Mouse (Mus musculus) urinary bladder, postnatal 4 days (tissue): ENCODE data around the gene Slc35f1.

Experiments
- DNase-seq, 2 experiments: peaks; one replicate each; pipeline ENCODE4 v3.0.0; 2021 to 2022; ENCODE audit warnings: low spot score in 2 of 2

The Slc35f1 gene

GRCm38 (mm10) chr10:52932159-52932558, 241.8 kb downstream of the Slc35f1 start:
- no peak for DNase-seq

DNA sequence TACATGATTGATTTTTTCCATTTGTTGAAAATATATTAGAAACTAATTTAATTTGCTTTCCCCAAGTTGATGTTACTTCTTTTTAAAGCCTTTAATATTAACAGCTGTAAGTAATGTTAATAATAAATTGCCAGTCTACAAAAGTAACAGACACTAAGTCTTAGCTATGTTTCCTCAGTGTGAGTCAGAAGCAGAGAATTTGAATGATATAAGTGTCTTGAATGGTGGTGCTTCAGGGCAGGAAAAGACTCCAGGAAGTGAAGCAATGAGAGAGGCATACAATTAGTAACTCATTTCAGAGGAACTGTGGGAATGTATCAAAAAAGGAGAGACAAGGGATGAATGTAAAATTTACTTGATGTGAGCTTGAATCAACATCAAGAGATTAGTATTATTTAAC, 244.3 kb downstream of the Slc35f1 start:
- no peak for DNase-seq

- no peak for DNase-seq
These were observed 249.9 kb downstream of the Slc35f1 start for GRCm38 (mm10) chr10:52940111-52940830.

DNA sequence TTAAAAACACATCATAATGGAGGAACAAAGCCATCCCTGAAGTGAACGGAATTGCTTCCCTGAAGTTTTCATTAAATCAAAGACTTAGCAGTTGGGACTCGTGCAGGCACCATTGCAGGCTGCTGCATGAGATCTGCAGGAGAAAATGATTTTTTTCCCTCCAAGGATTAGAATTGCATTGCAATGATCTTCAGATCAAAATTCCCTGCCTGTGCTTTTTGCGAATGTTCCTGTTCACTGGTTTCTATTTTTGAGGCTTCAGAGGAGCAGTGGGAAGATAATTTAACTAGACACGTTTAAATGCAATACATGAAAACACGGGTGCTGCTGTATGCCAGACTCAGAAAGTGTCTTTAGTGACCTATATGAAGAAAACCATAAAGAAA, 250.5 kb downstream of the Slc35f1 start:
- no peak for DNase-seq

- no peak for DNase-seq
These were observed 262.2 kb downstream of the Slc35f1 start for GRCm38 (mm10) chr10:52952581-52952980.

- no peak for DNase-seq
These were observed 266.4 kb downstream of the Slc35f1 start for GRCm38 (mm10) chr10:52956728-52957127.

- DNase-seq, result no peak
These were observed 288.9 kb downstream of the Slc35f1 start for GRCm38 (mm10) chr10:52979251-52979650.

DNA sequence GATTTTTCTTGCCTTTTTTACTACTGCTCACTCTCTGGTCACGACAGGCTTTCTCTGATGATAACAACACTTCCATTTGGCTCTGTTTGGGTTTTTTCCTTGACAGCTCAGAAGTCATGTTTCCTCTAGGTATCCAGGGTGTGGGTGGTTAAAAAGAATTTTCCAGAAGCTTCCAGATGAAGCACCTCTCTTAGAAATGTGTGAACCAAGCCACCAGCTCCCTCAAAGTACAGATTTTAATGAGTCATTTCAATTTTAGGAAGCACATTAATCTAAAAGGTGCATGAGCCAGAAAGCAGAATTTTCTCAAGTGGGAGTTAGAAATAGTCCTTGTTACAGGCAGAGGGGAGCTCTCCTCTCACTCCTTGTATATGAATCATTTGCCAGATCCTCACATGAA, 292.5 kb downstream of the Slc35f1 start:
- no peak for DNase-seq

GRCm38 (mm10) chr10:52992246-52992645, 301.9 kb downstream of the Slc35f1 start:
- no peak for DNase-seq

DNA sequence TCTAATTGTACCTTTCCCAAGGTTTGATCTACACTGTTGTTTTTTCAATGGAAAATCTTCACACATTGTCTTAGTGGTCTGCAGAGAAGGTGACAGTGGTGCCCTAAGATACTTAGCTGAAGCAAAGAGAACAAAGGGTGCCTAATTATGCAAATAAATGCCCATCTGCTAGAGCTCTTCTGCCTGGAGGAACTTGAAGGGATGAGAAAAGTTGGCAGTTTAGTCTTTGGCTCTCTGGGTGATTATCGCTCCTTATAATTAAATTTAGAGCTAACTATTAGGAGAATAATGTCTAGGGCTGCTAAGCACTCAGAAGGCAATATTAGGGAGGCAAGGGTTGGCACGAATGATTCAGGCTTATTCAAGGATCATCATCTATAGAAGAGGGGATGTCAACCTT, 306.6 kb downstream of the Slc35f1 start:
- no peak for DNase-seq

DNA sequence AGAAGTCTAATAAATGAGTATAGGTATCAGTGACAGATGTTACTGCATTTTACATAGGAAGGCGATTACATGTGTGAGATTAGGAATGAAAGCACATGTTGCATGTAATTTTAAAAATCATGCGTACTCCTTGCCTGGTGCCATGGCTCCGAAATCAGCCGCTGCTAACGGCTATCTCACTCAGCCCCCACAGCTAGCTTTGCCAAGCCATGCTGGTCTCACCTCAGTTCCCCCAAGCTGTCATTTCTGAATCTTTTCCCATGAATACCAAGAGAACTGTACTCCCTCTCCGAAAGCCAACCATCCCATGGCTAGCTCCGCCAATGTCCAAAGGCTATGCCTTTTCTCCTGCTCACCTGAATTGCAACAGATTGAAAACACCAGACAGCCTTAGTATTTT, 310.8 kb downstream of the Slc35f1 start:
- DNase-seq, result no peak

DNA sequence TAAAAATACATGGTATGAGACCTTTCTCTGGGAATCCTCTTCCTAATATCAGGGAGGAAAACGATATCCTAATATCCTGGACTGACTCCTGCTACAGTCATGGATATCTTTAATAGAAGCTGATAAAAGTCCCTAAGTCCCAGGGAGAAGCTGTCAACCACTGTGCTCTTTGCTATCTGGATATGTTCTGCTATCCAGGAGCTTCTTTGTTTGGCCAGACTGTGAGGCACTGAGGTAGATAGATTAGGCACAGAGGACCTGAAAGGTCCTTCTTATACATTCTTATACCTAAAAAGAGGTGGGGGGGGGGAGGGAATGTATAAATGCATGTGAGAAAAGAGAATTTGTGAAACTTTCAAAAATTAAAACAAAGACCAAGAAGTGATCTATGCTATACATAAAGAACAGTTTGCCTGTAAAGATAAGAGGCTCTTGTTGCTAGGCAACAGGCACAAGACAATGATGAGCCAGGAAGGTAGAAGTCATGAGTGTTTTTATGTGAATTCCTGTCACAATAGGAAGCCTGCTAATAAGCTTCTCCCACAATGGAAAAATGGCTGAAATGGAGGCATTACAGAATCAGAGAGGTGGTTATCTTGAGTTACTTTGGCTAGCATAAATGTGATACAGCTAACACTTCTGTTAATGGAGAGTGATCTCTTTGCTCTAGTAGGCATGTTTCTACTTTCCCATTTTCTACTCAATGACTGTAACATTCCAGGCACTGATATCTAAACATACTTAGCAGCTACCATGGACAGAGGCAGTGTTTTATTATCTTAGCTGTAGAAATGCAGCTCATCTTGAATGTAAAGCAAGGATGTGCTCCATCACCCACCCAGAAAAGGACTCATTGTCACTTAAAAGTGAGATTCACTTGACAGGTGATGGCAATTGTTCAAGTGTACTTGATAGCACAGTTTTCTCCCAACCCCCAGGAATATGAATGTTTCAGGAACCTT, 316.2 kb downstream of the Slc35f1 start:
- DNase-seq, result no peak

DNA sequence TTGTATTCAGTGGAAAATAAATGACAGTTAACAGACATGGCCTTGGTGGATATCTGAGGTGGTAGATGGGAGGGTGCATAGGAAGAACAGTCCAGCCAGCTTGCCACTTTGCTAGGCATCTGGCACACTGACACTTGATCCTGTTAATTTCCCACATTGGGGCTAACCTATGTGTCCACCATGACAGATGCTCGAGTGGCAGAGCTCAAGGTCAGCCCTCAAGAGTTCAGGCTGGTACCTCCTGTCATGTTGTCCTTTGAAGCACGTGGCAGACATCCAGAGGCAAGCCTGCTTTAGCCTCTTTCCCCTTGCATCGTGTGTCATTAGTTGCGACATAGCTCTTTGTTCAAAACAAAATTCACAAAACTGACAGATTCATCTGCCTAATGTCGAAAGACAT, 323.5 kb downstream of the Slc35f1 start:
- no peak for DNase-seq

DNA sequence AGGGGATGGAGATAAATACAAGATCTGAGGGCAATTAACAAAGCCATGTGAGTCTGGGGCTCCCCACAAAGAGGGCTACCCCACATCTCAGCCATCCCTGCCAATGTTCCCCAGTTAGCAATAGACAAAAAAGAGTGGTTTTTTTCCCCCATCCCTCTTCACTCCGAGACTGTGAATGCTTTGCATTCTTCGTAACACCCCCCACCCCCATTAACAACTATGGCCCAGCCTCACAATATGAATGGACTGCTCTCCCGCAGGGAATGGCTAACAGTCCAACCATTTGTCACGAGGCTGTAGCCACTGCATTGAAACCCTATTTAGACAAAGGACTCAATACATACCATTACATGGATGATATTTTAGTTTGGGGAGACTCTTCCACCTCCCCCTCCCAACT, 338.1 kb downstream of the Slc35f1 start:
- no peak for DNase-seq

DNA sequence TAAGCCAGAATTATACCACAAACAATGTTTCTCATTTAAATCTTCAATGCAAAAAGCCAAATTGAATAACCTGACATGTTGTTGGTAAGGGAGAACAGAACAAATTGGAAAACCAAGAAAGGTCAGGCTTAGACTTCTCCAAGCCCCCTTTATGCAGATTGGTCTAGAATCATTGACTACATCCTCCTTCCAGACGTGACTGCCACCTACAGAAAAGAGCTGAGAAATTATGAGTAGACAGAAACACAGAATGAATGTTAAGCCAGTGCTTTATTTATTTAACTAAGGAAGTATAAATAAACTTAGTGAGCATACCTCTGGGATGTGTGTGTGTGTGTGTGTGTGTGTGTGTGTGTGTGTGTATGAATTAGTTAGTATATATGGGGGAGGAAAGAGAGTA, 344.9 kb downstream of the Slc35f1 start:
- no peak for DNase-seq

DNA sequence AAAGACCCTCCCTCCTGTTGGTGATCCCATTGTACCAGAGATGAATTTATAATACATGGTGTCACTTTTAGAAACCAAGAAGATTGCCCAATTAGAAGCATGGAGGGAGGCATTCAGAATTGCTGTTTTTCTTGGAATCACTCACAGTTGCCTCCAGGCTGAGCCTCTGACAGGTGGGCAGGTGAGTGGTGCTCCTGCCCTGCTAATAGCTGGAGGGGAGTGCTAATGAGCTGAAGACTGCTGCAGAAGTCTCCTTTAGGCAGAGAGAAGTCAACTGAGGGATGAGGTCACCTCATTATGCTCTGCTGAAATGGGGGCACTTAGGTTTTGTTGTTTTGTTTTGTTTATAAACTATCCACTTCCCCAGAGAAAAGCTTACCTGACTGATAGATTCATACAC, 355.6 kb downstream of the Slc35f1 start:
- DNase-seq, result no peak

DNA sequence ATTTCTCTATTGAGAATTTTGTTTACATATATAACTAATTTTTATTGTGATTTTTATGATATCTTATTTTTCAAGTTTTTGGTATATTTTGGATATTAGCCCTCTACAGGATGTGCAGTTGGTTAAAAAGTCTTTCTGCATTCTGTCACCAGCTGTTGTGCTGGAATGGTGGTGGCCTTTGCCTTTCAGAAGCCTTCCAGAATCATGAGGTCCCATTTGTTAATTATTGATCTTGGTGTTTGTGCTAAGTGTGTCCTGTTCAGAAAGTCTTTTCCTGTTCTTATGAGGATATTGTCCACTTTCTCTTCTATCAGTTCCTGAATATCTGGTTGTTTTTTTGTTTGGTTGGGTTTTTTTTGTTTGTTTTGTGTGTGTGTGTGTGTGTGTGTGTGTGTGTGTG, 362.2 kb downstream of the Slc35f1 start:
- DNase-seq, result no peak

- no peak for DNase-seq
These were observed 370.4 kb downstream of the Slc35f1 start for GRCm38 (mm10) chr10:53060745-53061144.

GRCm38 (mm10) chr10:53062741-53063140, 372.4 kb downstream of the Slc35f1 start:
- DNase-seq, result no peak

- DNase-seq, result no peak
These were observed 397.5 kb downstream of the Slc35f1 start for GRCm38 (mm10) chr10:53087811-53088210.

DNA sequence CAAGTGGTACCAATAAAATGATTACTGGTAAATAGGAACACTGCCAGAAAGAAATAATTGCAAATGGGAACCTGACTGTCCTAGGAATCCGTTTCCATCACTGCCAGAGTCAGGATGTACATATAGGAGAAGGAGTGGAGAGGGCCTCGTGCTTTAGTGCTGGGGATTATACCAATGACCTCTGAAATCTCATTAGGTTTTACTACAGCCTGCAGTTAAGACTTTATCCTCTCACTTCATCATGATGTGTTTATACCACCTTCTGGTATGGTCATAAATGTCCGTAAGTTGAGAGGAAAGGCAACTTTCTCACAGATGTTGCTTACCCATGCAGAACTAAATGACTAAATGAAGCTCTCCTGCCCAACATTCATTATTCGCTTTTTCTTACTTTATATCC, 401.2 kb downstream of the Slc35f1 start:
- DNase-seq, result no peak

DNA sequence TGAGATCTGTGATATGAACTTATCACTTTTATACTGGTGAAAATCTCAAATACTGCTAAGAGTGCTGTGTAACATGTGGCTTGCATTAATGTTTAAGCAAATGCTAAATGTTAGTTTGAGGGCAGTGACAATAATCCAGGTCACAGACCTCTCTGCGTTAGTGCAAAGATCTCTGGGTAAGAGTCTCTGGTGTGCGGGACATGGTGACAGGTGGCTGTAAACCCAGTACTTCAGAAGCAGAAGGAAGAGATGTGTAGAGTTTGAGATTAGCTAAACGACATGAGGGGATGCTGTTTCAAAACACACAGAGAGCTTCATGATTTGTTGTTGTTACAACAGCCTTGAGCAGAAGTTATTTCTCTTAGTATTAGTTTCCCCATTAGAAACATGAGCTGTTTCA, 406.1 kb downstream of the Slc35f1 start:
- no peak for DNase-seq

- DNase-seq, result no peak
These were observed 410.5 kb downstream of the Slc35f1 start for GRCm38 (mm10) chr10:53100881-53101280.
